Mouse (Mus musculus): ENCODE measurements around the gene Rcan2.

Gene Rcan2

GRCm38 (mm10) chr17:44030776-44031587, 229.8 kb downstream of the Rcan2 start:
- H3K4me3 ChIP-seq (replicated peaks; ENCODE audit: low read length): no peak overlapping the region
- peaks cover 12% of the 10 kb centered on the region; the same call in 1 of the 2 replicates for H3K4me1 ChIP-seq (replicated peaks; ENCODE audit: low read depth, low read length)
- no peaks in the 10 kb centered on the region for H3K27me3 ChIP-seq (ENCODE audit: insufficient read depth, low read length)
- H3K9me3 ChIP-seq (ENCODE audit: low read length): no peaks in the 10 kb centered on the region
- no peaks in the 10 kb centered on the region for H3K36me3 ChIP-seq (ENCODE audit: insufficient read depth, low read length)
- TF ChIP-seq CTCF (conservative IDR thresholded peaks at IDR 0.05; ENCODE audit: low read length): no peak
- TF ChIP-seq POU5F1 (IDR thresholded peaks at IDR 0.05; ENCODE audit: borderline replicate concordance, low read length): no peak

GRCm38 (mm10) chr17:44035005-44035404, 233.9 kb downstream of the Rcan2 start:
- Histone ChIP-seq H3K27me3 (ENCODE audit: insufficient read depth, low read length) (no peaks in the 10 kb centered on the region), H3K4me3 (replicated peaks; ENCODE audit: low read length) (no peak overlapping the region), H3K9me3 (ENCODE audit: low read length) (no peaks in the 10 kb centered on the region), H3K4me1 (replicated peaks; ENCODE audit: low read depth, low read length) (peaks cover 12% of the 10 kb centered on the region; the same call in 1 of the 2 replicates), H3K36me3 (ENCODE audit: insufficient read depth, low read length) (no peaks in the 10 kb centered on the region)
- TF ChIP-seq NANOG (IDR thresholded peaks at IDR 0.05; ENCODE audit: borderline replicate concordance, low read length) (no peak), CTCF (conservative IDR thresholded peaks at IDR 0.05; ENCODE audit: low read length) (no peak), POU5F1 (IDR thresholded peaks at IDR 0.05; ENCODE audit: borderline replicate concordance, low read length) (no peak)

GRCm38 (mm10) chr17:44038656-44039055, 237.5 kb downstream of the Rcan2 start:
- no peaks in the 10 kb centered on the region for H3K9me3 ChIP-seq (ENCODE audit: low read length)
- no peaks in the 10 kb centered on the region for H3K27me3 ChIP-seq (ENCODE audit: insufficient read depth, low read length)
- no peaks in the 10 kb centered on the region for H3K36me3 ChIP-seq (ENCODE audit: insufficient read depth, low read length)
- H3K4me3 ChIP-seq (replicated peaks; ENCODE audit: low read length): no peak overlapping the region
- no peaks in the 10 kb centered on the region for H3K4me1 ChIP-seq (replicated peaks; ENCODE audit: low read depth, low read length)
- no peak for TF ChIP-seq CTCF (conservative IDR thresholded peaks at IDR 0.05; ENCODE audit: low read length)
- TF ChIP-seq NANOG (IDR thresholded peaks at IDR 0.05; ENCODE audit: borderline replicate concordance, low read length): no peak
- TF ChIP-seq POU5F1 (IDR thresholded peaks at IDR 0.05; ENCODE audit: borderline replicate concordance, low read length): no peak

- no peak for TF ChIP-seq NANOG (IDR thresholded peaks at IDR 0.05; ENCODE audit: borderline replicate concordance, low read length)
- no peak for TF ChIP-seq CTCF (conservative IDR thresholded peaks at IDR 0.05; ENCODE audit: low read length)
- TF ChIP-seq POU5F1 (IDR thresholded peaks at IDR 0.05; ENCODE audit: borderline replicate concordance, low read length): no peak
- H3K36me3 ChIP-seq (ENCODE audit: insufficient read depth, low read length): no peaks in the 10 kb centered on the region
- no peaks in the 10 kb centered on the region for H3K27me3 ChIP-seq (ENCODE audit: insufficient read depth, low read length)
- no peak overlapping the region for H3K4me3 ChIP-seq (replicated peaks; ENCODE audit: low read length)
- H3K9me3 ChIP-seq (ENCODE audit: low read length): no peaks in the 10 kb centered on the region
- no peaks in the 10 kb centered on the region for H3K4me1 ChIP-seq (replicated peaks; ENCODE audit: low read depth, low read length)
Measured at GRCm38 (mm10) chr17:44040449-44040848, 239.3 kb downstream of the Rcan2 start.

- TF ChIP-seq NANOG (IDR thresholded peaks at IDR 0.05; ENCODE audit: borderline replicate concordance, low read length) (no peak), POU5F1 (IDR thresholded peaks at IDR 0.05; ENCODE audit: borderline replicate concordance, low read length) (no peak), CTCF (conservative IDR thresholded peaks at IDR 0.05; ENCODE audit: low read length) (no peak)
- no peaks in the 10 kb centered on the region for H3K4me1 ChIP-seq (replicated peaks; ENCODE audit: low read depth, low read length)
- H3K4me3 ChIP-seq (replicated peaks; ENCODE audit: low read length): no peak overlapping the region
- no peaks in the 10 kb centered on the region for H3K27me3 ChIP-seq (ENCODE audit: insufficient read depth, low read length)
- H3K36me3 ChIP-seq (ENCODE audit: insufficient read depth, low read length): no peaks in the 10 kb centered on the region
- no peaks in the 10 kb centered on the region for H3K9me3 ChIP-seq (ENCODE audit: low read length)
Measured at GRCm38 (mm10) chr17:44042301-44042700, 241.2 kb downstream of the Rcan2 start.

GRCm38 (mm10) chr17:44042861-44043260, 241.7 kb downstream of the Rcan2 start:
- Histone ChIP-seq H3K36me3 (ENCODE audit: insufficient read depth, low read length) (no peaks in the 10 kb centered on the region), H3K4me3 (replicated peaks; ENCODE audit: low read length) (no peak overlapping the region), H3K27me3 (ENCODE audit: insufficient read depth, low read length) (no peaks in the 10 kb centered on the region), H3K9me3 (ENCODE audit: low read length) (no peaks in the 10 kb centered on the region), H3K4me1 (replicated peaks; ENCODE audit: low read depth, low read length) (no peaks in the 10 kb centered on the region)
- TF ChIP-seq NANOG (IDR thresholded peaks at IDR 0.05; ENCODE audit: borderline replicate concordance, low read length): no peak
- TF ChIP-seq POU5F1 (IDR thresholded peaks at IDR 0.05; ENCODE audit: borderline replicate concordance, low read length): no peak
- TF ChIP-seq CTCF (conservative IDR thresholded peaks at IDR 0.05; ENCODE audit: low read length): no peak

GRCm38 (mm10) chr17:44053427-44053826, 252.3 kb downstream of the Rcan2 start:
- Histone ChIP-seq H3K9me3 (ENCODE audit: low read length) (no peaks in the 10 kb centered on the region), H3K36me3 (ENCODE audit: insufficient read depth, low read length) (no peaks in the 10 kb centered on the region), H3K27me3 (ENCODE audit: insufficient read depth, low read length) (no peaks in the 10 kb centered on the region), H3K4me1 (replicated peaks; ENCODE audit: low read depth, low read length) (no peaks in the 10 kb centered on the region), H3K4me3 (replicated peaks; ENCODE audit: low read length) (no peak overlapping the region)
- no peak for TF ChIP-seq NANOG (IDR thresholded peaks at IDR 0.05; ENCODE audit: borderline replicate concordance, low read length)
- TF ChIP-seq CTCF (conservative IDR thresholded peaks at IDR 0.05; ENCODE audit: low read length): no peak
- TF ChIP-seq POU5F1 (IDR thresholded peaks at IDR 0.05; ENCODE audit: borderline replicate concordance, low read length): no peak

- Histone ChIP-seq H3K36me3 (ENCODE audit: insufficient read depth, low read length) (no peaks in the 10 kb centered on the region), H3K4me1 (replicated peaks; ENCODE audit: low read depth, low read length) (no peaks in the 10 kb centered on the region), H3K27me3 (ENCODE audit: insufficient read depth, low read length) (0 out of 2 replicates have a peak, but pooled peaks cover 3% of the 10 kb centered on the region), H3K4me3 (replicated peaks; ENCODE audit: low read length) (no peak overlapping the region), H3K9me3 (ENCODE audit: low read length) (no peaks in the 10 kb centered on the region)
- no peak for TF ChIP-seq NANOG (IDR thresholded peaks at IDR 0.05; ENCODE audit: borderline replicate concordance, low read length)
- TF ChIP-seq POU5F1 (IDR thresholded peaks at IDR 0.05; ENCODE audit: borderline replicate concordance, low read length): no peak
- TF ChIP-seq CTCF (conservative IDR thresholded peaks at IDR 0.05; ENCODE audit: low read length): no peak
Measured at GRCm38 (mm10) chr17:44057123-44057522, 256.0 kb downstream of the Rcan2 start.

All from E14TG2a.4 (cell line).